Mouse (Mus musculus): ENCODE data around the gene Sytl3.

Gene Sytl3

DNA sequence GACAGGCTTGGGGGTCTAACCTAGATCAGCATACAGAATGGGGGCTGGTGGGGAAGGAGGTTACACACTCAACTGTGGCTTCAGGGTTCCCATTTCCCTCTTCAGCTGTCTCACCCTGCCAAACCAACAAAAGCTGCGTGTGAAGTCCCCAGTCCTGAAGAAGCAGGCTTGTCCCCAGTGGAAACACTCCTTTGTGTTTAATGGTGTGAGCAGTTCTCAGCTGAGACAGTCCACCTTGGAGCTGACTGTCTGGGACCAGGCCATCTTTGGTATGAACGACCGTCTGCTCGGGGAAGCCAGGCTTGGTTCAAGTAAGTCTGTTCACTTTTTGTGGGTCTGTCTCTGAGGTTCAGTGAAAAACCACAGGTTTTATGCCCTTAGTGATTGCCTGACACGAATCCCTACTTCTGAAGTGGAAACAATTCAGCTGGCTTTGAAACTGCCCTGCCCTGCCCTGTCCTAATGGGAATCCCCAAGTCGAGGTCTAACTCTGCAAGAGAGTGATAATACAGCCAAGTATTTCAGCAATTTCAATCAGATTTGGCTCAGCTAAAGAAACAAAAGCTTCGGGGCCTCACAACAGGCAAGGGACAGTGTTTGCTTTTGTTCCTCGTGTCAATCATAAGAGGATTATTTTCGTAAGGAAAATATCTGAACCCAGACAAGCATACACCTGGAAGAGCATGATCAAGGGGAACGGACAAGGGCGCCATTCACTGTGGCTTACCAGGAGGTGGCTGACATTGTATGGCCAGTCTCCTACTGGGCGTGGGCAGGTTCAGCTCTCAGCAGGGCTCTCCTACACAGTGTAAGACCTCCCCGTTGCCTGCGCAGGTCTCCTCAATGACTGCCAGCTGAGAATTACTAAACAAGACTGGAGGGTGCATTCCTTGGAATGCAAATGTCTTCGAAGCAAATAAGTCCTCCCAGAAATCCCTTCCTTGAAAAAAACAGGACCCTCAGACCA lies 77.7 kb downstream of the Sytl3 start:
- DNase-seq (ENCODE audit: low read depth): no peak

GRCm38 (mm10) chr17:6737273-6737997 lies 78.5 kb downstream of the Sytl3 start:
- no peak for DNase-seq (ENCODE audit: low read depth)

DNA sequence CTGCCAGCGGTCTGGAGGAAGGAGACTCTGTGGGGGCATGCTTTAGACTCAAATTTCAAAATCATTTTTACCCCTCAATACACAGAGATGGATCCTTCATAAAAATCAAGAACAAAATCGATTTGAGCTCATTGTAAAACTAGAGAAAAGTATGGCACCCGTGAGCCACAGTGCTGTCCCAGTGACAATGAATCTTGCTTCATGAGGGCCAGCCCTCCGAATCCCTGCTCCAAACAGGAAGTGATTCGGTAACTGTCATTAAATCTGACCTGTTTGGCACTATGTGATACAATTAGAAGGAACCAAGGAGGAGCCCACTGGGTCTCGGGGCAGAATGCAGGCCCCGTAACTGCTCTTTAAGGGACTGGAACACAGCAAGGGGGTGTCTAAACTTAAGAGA lies 79.9 kb downstream of the Sytl3 start:
- DNase-seq (ENCODE audit: low read depth): no peak

- DNase-seq (ENCODE audit: low read depth): no peak
Observed at GRCm38 (mm10) chr17:6739266-6739665, 80.4 kb downstream of the Sytl3 start.

GRCm38 (mm10) chr17:6739756-6740155 lies 80.9 kb downstream of the Sytl3 start:
- DNase-seq (ENCODE audit: low read depth): no peak

- DNase-seq (ENCODE audit: low read depth): no peak
Observed at GRCm38 (mm10) chr17:6740331-6741170, 81.7 kb downstream of the Sytl3 start.

- DNase-seq (ENCODE audit: low read depth): no peak
Observed at GRCm38 (mm10) chr17:6741271-6741670, 82.4 kb downstream of the Sytl3 start.

GRCm38 (mm10) chr17:6742083-6743038 lies 83.5 kb downstream of the Sytl3 start:
- DNase-seq (ENCODE audit: low read depth): no peak

- no peak for DNase-seq (ENCODE audit: low read depth)
Observed at GRCm38 (mm10) chr17:6743039-6743575, 84.2 kb downstream of the Sytl3 start.

DNA sequence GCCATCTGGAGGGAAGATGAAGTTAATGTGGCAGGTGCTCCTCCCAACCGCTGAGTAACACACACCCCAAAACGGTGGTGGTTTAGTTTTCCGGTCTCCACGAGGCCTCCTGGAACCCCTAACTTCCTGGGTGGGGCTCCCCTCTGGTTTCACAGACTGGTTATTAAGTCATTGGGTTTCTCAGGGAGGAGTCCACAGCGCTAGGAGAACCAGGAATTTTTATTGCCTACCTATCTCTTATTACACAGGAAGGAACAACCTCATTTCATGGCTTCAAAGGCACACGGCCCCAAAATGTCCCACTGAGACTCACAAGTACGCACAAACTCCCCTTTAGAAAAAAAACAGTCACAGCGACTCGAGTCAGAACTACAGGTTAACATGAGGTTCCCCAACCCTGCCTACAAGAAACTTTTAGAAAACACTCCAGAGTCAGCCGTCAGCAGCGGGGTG lies 84.9 kb downstream of the Sytl3 start:
- no peak for DNase-seq (ENCODE audit: low read depth)

DNA sequence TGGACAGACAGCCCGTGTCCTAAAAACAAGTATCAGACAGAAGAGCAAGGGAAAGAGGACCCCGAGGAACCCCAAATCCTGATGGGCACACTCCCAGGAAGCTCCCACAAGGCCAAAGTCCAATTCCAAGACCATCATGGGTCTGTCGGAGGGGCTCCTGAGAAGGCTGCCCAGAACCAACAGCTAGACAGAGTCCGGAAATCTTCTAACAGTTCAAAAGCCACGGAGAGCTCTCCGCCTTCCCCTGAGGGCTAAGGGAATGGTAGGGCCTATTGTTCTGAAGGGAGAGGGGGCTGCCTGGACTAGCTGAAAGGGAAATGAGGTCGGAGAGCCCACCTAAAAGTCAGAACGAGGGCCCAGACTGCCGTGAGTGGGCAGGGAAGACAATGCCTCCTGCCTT lies 85.5 kb downstream of the Sytl3 start:
- DNase-seq (ENCODE audit: low read depth): no peak

DNA sequence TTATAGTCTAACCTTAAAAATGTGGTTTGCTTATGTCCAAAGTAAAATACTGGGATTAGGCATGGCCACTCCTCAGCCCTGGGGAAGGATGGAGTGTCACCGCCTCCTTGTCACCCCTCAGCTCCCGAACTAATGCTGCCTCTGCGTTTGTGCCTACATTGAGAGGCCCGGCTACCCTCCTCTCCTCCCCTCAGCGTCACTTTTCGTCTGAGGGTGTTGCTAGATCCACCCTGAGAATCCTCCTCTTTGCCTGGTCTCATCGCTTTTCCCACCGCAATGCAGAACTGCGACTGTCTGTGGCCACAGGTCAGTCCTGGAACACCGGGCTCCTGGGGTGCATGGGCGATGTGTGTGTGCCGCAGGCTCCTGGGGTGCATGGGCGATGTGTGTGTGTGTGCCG lies 86.0 kb downstream of the Sytl3 start:
- DNase-seq (ENCODE audit: low read depth): no peak

GRCm38 (mm10) chr17:6745503-6745902 lies 86.6 kb downstream of the Sytl3 start:
- DNase-seq (ENCODE audit: low read depth): no peak

DNA sequence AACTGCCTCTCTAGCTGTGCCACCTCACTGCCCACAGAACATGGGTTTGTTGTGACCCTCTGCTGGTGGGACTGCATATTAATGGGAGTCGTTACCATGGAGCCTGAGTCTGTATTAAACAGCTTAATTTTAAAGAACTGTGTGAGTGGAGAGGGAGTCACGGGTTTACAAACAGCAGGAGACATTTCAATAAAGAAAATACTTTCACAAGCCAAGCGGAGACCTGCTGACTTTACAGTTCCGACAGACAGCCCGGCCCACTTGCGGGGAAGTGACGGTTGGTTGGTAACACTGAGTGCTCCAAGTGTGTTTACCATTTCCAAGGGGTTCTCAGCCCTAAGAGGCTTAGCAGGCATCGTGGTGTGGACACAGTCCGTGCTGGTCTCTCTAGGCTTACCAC lies 87.1 kb downstream of the Sytl3 start:
- no peak for DNase-seq (ENCODE audit: low read depth)

DNA sequence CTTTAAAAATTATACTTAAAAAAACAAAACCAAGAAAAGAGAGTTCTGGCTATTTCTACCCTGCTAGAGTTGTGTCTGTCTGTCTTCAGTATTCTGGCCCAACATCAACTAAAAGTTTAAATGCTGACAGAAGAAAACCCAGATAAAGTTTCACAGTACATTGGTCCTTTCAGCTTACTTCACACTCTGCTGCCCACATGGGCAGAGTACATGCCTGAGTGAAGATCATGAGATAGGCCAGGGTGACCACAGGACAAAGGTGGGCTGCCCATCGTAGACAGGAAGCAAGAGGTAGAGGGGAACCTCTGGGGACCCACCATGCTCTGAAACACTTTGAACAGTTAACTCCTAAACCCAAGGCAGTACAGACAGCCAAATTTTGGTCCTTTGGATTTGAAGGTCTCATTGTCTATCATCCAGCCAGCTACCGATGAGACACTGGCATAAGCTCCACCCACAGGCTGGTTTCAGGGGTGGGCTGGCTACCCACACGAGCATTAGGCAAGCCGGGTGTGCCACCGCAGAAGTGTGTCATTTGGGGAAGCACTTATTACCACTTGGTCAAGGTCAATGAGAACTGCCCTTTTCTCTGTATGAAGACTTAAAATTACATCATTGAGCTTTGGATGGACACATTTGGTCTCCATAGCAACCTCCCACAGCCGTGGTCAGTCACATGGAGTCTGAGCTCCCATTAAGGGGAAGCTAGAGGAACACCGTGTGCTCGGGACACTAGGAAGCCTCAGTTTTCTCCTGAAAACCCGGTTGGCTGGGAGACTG lies 87.7 kb downstream of the Sytl3 start:
- peak; percentile 57 for DNase-seq (ENCODE audit: low read depth)

DNA sequence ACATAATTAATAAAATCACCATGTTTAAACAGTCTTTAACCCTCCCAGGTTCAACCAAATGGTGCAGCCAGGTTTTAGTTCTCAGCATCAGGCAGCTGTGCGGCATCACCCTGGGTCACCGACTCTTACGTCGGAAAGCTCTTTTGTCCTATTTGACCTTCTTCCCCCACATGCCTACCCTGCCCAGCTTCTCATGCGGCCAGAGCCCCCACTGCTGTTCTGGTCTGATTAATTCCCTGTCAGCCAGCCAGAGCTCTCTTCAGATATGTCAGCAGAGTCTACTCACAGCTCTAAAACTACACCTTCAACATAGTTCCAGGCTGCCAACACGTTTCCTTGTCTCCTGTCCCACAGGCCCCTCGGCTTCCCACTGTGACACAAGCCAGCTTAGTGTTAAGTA lies 88.6 kb downstream of the Sytl3 start:
- DNase-seq (ENCODE audit: low read depth): no peak

GRCm38 (mm10) chr17:6748779-6749464 lies 90.0 kb downstream of the Sytl3 start:
- DNase-seq (ENCODE audit: low read depth): no peak

GRCm38 (mm10) chr17:6751221-6751859 lies 92.4 kb downstream of the Sytl3 start:
- DNase-seq (ENCODE audit: low read depth): no peak

- DNase-seq (ENCODE audit: low read depth): no peak
Observed at GRCm38 (mm10) chr17:6752375-6752774, 93.5 kb downstream of the Sytl3 start.

Data from c-Kit-positive CD71-negative TER-119-negative erythroid progenitor cells, embryonic 14.5 days (primary cell).